Mouse (Mus musculus) neural tube, embryonic 14.5 days (tissue): ENCODE results near the gene Llgl2. TPM values are rescaled to one million over a fixed set of nuclear protein-coding genes. Genes with fewer than 3 reads are reported as not detected.
A peak's percentile ranks its signal among the peaks of the same experiment; 100 is the strongest.

Experiments
- ATAC-seq: fragments of 200-750 bp; cut with Nextera tagmentation; 2 replicates; pipeline ENCODE4 v1.8.0; 2017; ENCODE audit warnings: low read depth, mild to moderate bottlenecking, moderate TSS enrichment, moderate library complexity
- H3K27ac ChIP-seq: fragments of 300-500 bp; sonication (generic); 2 replicates; pipeline ENCODE4 v1.5.1; 2014; ENCODE audit warnings: low read depth, mild to moderate bottlenecking, control low read depth, low read length, moderate library complexity, mixed read lengths
- H3K27me3 ChIP-seq: fragments of 300-500 bp; sonication (generic); 2 replicates; pipeline ENCODE4 v1.6.1; 2014; ENCODE audit warnings: low read length; ENCODE audit not compliant: control insufficient read depth, insufficient read depth
- H3K36me3 ChIP-seq: fragments of 300-500 bp; sonication (generic); 2 replicates; pipeline ENCODE4 v1.6.1; 2014; ENCODE audit warnings: low read length, mixed read lengths; ENCODE audit not compliant: control insufficient read depth, insufficient read depth
- H3K4me1 ChIP-seq: fragments of 300-500 bp; sonication (generic); 2 replicates; pipeline ENCODE4 v1.6.1; 2014; ENCODE audit warnings: low read length; ENCODE audit not compliant: control insufficient read depth, insufficient read depth
- H3K4me2 ChIP-seq: fragments of 300-500 bp; sonication (generic); 2 replicates; pipeline ENCODE4 v1.6.1; 2014; ENCODE audit warnings: mild to moderate bottlenecking, low read depth, low read length, control low read depth
- H3K4me3 ChIP-seq: fragments of 300-500 bp; sonication (generic); 2 replicates; pipeline ENCODE4 v1.5.1; 2014; ENCODE audit warnings: low read depth, low read length, control low read depth, mixed read lengths
- H3K9ac ChIP-seq: fragments of 300-500 bp; sonication (generic); replicated peaks from 2 replicates; pipeline ENCODE4 v1.6.1; 2014; ENCODE audit warnings: low read depth, mild to moderate bottlenecking, control low read depth, low read length, mixed read lengths
- H3K9me3 ChIP-seq: fragments of 300-500 bp; sonication (generic); 2 replicates; pipeline ENCODE4 v1.6.1; 2016; ENCODE audit warnings: low read length; ENCODE audit not compliant: control insufficient read depth
- WGBS: fragments of 180-500 bp; shearing (Covaris S2); extraction: QIAGEN DNeasy Blood & Tissue Kit; methylation state at CpG from one replicate; pipeline ENCODE4 v1.1.7; 2014; 5-methylcytosine and 5-hydroxymethylcytosine counted together
- polyA plus RNA-seq: library from polyadenylated mRNA; unstranded; fragments of >200 nt; fragmentation: Nextera tagmentation; extraction: Ambion mirVana; gene quantifications from 2 replicates; pipeline ENCODE4 v1.2.1, GENCODE M21; 2014

Llgl2 gene
- polyA plus RNA-seq, 1 experiment from 2014 or later: 0.50 TPM

DNA sequence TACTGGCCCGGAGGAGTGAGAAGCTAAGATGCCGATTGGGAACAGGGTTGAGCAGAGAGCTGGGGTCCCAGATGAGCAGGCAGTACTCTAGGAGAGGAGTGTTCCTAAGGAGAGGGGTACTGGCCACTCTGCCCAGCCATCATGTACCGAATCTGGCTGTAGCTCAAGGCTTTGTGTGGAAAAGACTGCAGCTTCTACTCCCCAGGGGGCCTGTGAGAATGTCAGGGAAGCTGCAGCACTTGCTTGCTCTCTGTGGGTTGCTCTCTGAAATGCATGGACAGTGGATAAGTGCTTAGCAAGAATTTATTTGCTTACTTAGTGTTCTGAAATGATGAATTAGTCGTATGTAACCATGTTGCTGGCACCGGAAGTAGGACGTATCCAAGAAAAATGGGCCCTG is 37.4 kb upstream of the Llgl2 start:
- peak overlapping the region; percentile 61 for H3K27ac ChIP-seq
- 57% methylated on average over 6 of the region's 6 CpGs for WGBS
- H3K36me3 ChIP-seq: peaks cover 14% of the 10 kb centered on the region
- H3K4me1 ChIP-seq: peaks cover 10% of the 10 kb centered on the region; the same call in 1 of the 2 replicates
- no peaks in the 10 kb centered on the region for H3K9me3 ChIP-seq
- H3K9ac ChIP-seq: no peak overlapping the region
- ATAC-seq: no peak
- H3K4me3 ChIP-seq: no peak overlapping the region
- H3K27me3 ChIP-seq: no peaks in the 10 kb centered on the region
- H3K4me2 ChIP-seq: no peak overlapping the region

DNA sequence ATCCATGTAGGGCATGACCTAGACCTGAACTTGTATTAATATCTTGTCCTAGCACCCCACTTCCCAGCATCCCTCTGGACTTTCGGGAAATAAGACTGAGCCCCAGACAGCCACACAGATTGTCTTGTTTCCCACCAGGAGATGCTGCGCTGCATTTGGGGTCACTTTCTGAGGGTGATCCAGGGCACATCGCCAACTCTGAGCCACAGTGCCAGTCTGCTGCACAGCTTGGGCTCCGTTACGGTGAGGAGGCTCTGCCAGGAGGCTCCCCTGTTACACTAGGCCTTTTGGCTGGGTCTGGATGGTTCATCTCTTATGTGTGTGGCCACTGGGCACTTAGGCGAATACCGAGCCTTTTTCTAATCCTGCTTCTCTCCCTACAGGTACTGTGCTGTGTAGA is 34.1 kb upstream of the Llgl2 start:
- Histone ChIP-seq H3K27me3 (no peaks in the 10 kb centered on the region), H3K27ac (no peak overlapping the region; the same call in 1 of the 2 replicates), H3K4me3 (no peak overlapping the region), H3K9ac (no peak overlapping the region), H3K36me3 (peaks cover 45% of the 10 kb centered on the region), H3K9me3 (no peaks in the 10 kb centered on the region), H3K4me1 (peaks cover 8% of the 10 kb centered on the region; the same call in 1 of the 2 replicates), H3K4me2 (no peak overlapping the region)
- WGBS: 80% methylated on average over 7 of the region's 7 CpGs
- no peak for ATAC-seq

DNA sequence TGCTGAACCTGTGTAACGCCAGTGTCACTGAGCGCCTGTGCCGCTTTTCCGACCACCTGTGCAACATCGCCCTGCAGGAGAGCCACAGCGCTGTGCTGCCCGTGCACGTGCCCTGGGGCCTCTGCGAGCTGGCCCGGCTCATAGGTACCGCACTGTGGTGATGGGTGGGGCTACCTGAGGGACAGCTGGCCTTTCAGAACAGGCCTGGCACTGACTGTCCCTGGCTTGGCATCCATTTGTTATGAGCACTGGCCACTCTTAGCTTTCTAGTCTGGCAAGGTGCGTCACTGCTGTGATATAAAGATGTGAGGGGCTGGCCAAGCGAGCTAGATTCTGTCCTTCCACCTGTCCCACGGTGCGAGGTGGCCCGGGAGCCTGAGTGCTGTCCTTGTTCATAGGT is 31.9 kb upstream of the Llgl2 start:
- Histone ChIP-seq H3K9me3 (no peaks in the 10 kb centered on the region), H3K4me3 (no peak overlapping the region), H3K27me3 (no peaks in the 10 kb centered on the region), H3K9ac (no peak overlapping the region), H3K4me1 (0 out of 2 replicates have a peak, but pooled peaks cover 2% of the 10 kb centered on the region), H3K4me2 (no peak overlapping the region), H3K27ac (no peak overlapping the region), H3K36me3 (peaks cover 61% of the 10 kb centered on the region)
- ATAC-seq: no peak
- WGBS: 95% methylated on average over 16 of the region's 16 CpGs

DNA sequence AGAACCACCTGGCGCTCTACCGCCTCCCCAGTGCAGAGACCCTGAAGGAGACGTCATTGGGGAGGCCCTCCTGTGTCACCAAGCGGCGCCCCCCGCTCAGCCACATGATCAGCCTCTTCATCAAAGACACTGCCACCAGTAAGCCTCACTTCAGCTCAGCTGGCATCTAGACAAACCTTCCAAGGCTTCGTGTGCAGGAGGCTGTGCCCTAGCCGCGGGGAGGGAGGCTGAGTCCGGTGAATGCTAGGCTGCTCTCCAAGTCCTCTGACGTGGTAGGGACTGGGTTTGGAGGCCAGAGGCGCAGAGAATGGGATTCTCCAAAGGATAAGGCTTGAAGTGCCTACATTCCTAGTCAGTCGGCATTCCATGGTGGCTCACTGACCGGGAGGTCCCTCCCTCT is 31.5 kb upstream of the Llgl2 start:
- Histone ChIP-seq H3K36me3 (peaks cover 61% of the 10 kb centered on the region), H3K4me3 (no peak overlapping the region), H3K4me1 (no peaks in the 10 kb centered on the region), H3K27me3 (no peaks in the 10 kb centered on the region), H3K4me2 (no peak overlapping the region), H3K9me3 (no peaks in the 10 kb centered on the region), H3K27ac (no peak overlapping the region), H3K9ac (no peak overlapping the region)
- ATAC-seq: no peak
- whole genome bisulfite sequencing: 91% methylated on average over 14 of the region's 14 CpGs

DNA sequence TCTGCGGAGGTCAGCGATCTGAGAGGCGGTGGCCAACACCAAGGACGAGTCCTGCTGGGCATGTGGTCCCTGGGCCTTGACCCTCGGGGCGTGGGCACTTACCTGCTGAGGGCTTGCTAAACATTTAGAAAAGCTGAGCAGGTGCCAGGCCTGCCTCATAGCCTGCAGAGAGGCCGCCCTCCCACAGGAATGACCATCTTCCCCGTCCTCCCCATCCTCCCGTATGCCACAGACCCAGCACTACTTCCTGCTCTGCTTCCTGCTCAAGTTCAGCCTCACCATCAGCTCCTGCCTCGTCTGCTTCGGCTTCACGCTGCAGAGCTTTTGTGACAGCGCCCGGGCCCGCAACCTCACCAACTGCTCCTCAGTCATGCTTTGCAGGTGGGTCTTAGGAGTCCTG is 27.0 kb upstream of the Llgl2 start:
- Histone ChIP-seq H3K4me3 (no peak overlapping the region), H3K9ac (no peak overlapping the region), H3K27me3 (no peaks in the 10 kb centered on the region), H3K4me1 (no peaks in the 10 kb centered on the region), H3K4me2 (no peak overlapping the region), H3K27ac (no peak overlapping the region), H3K36me3 (peaks cover 68% of the 10 kb centered on the region), H3K9me3 (no peaks in the 10 kb centered on the region)
- WGBS: 82% methylated on average over 15 of the region's 15 CpGs
- ATAC-seq: no peak

DNA sequence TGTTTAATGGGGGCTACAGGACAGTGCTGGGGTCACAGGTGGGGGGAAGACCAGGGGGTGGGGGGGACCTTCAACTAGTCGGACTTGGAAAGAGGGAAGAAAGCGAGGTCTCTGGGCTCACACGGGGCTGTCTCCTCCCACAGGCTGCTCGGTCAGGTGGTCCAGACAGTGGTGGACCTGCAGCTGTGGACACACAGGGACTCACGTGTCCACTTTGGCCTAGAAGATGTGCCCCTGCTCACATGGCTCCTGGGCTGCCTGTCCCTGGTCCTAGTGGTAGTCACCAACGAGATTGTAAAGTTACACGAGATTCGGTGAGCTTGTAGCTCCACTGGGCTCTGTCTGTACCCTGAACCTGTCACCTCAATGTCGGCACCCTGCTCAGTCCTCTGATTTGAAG is 26.2 kb upstream of the Llgl2 start:
- Histone ChIP-seq H3K9ac (no peak overlapping the region), H3K27me3 (no peaks in the 10 kb centered on the region), H3K4me3 (no peak overlapping the region), H3K4me1 (no peaks in the 10 kb centered on the region), H3K27ac (no peak overlapping the region), H3K36me3 (peaks cover 66% of the 10 kb centered on the region), H3K4me2 (no peak overlapping the region), H3K9me3 (no peaks in the 10 kb centered on the region)
- 83% methylated on average over 9 of the region's 9 CpGs for WGBS
- no peak for ATAC-seq

DNA sequence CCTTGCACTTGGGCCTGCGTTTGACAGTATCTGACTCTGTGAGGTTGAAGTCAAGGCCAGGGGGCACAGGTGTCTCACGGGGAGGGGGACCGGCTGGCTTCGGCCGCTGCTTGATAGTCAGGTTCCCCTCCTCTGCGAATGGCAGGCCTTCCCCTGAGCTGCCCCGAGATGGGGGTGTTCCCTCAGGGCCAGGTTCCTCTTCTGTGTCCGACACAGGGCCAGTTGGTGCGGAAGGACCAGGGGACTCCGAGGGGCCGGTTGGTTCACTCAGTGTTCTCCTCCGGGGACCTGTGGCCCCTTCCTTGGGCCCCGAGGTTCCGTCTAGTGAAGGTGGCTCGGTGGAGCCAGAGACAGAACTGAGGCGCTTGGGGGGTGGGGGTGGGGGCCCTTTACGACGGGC is 22.9 kb upstream of the Llgl2 start:
- ATAC-seq: no peak
- H3K36me3 ChIP-seq: peaks cover 45% of the 10 kb centered on the region
- 95% methylated on average over 18 of the region's 18 CpGs for WGBS

DNA sequence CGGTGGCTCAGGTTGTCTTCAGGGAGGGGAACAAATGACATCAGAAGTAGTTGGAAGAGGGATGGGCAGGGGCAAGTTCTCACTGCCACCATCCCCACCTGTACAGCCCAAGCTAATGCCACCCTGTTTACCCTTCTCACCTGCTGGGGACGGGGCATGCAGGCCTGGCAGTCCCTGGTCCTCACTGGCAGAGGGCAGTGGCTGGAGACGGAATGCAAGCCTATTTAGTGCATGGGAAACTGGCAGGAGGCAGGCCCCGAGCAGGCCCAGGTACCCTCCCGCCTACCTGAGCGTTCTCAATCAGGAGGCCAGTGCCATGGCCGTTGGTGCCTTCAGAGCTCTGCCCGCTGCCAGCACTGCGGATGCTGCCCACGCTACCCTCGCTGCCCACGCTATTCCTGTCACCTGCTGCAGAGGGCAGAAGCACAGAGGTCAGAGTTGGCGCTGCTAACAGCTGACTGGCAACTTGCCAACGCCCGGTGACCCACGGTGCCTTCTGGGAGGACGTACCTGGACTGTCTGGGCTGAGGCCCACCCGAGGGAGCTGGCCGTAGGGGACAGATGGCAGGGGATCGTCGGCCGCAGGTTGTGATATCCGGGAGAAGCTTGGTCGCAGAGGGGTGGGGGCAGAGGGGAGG is 20.7 kb upstream of the Llgl2 start:
- H3K36me3 ChIP-seq: peaks cover 37% of the 10 kb centered on the region
- no peak overlapping the region for H3K4me2 ChIP-seq
- no peak for ATAC-seq
- peaks cover 7% of the 10 kb centered on the region for H3K4me1 ChIP-seq
- H3K9ac ChIP-seq: no peak overlapping the region
- no peaks in the 10 kb centered on the region for H3K27me3 ChIP-seq
- WGBS: 93% methylated on average over 24 of the region's 24 CpGs
- H3K9me3 ChIP-seq: no peaks in the 10 kb centered on the region
- no peak overlapping the region for H3K27ac ChIP-seq
- H3K4me3 ChIP-seq: no peak overlapping the region

More for the DNA sequence above, 22.9 kb upstream of the Llgl2 start:
- Histone ChIP-seq H3K27ac (no peak overlapping the region), H3K4me2 (no peak overlapping the region), H3K9ac (no peak overlapping the region), H3K4me1 (no peaks in the 10 kb centered on the region), H3K4me3 (no peak overlapping the region), H3K9me3 (no peaks in the 10 kb centered on the region), H3K27me3 (no peaks in the 10 kb centered on the region)

DNA sequence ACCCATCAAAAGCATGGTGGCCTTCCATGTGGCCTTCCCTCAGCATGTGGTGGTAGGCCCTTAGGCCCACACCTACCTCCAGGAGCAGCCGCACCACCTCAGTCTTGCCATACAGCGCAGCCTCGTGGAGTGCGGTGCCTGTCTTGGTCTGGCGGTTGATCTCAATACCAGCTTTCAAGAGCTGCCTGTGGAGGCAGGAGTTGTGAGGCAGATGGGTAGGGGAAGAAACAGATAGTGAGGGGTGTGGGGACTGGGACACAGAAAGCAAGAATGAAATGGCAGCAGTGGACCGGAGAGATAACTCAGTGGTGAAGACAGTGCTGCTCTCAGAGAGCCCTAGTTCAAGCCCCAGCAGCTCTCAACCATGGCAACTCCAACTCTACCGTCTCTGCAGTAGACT is 18.8 kb upstream of the Llgl2 start:
- Histone ChIP-seq H3K4me1 (peaks cover 19% of the 10 kb centered on the region), H3K9ac (no peak overlapping the region), H3K9me3 (no peaks in the 10 kb centered on the region), H3K4me2 (no peak overlapping the region), H3K27ac (no peak overlapping the region), H3K27me3 (no peaks in the 10 kb centered on the region), H3K4me3 (no peak overlapping the region), H3K36me3 (peaks cover 29% of the 10 kb centered on the region)
- ATAC-seq: no peak
- 97% methylated on average over 7 of the region's 7 CpGs for whole genome bisulfite sequencing
